Mouse (Mus musculus) spleen, adult 2 months (tissue): ENCODE data around the gene Tekt2.

ENCODE experiments used
- CTCF ChIP-seq: fragments of 200-500 bp; IDR thresholded peaks from 2 replicates; pipeline ENCODE4 v1.5.1; 2011; ENCODE audit warnings: mild to moderate bottlenecking, inconsistent platforms; ENCODE audit not compliant: insufficient read depth, insufficient read length, insufficient replicate concordance; ENCODE audit errors: extremely low read depth
- POLR2A ChIP-seq: fragments of 200-500 bp; IDR thresholded peaks from 2 replicates; pipeline ENCODE4 v1.6.1; 2011; ENCODE audit warnings: low read depth, low read length, inconsistent platforms

GRCm38 (mm10) chr4:126339461-126339860, 14.0 kb upstream of the Tekt2 start:
- TF ChIP-seq POLR2A, result no peak
- no peak for TF ChIP-seq CTCF
